Mouse (Mus musculus) heart, embryonic 15.5 days (tissue): ENCODE data around the gene Nck2. TPM values are rescaled to one million over a fixed set of nuclear protein-coding genes. Genes with fewer than 3 reads are reported as not detected.
A peak's percentile ranks its signal among the peaks of the same experiment; 100 is the strongest.
"Not testable (repeated sequence)": the region's sequence is repeated elsewhere in the genome, so short reads cannot be mapped to it uniquely, and the experiment has no call there.

ENCODE experiments used
- ATAC-seq: fragments of 200-750 bp; cut with Nextera tagmentation; replicated peaks from 2 replicates; pipeline ENCODE4 v1.8.0; 2017; ENCODE audit warnings: low read depth, moderate TSS enrichment; ENCODE audit not compliant: insufficient number of reproducible peaks, insufficient read depth, low FRiP score
- H3K27ac ChIP-seq: fragments of 300-500 bp; sonication (generic); 2 replicates; pipeline ENCODE4 v1.5.1; 2015; ENCODE audit warnings: mild to moderate bottlenecking, inconsistent platforms
- H3K27me3 ChIP-seq: fragments of 300-500 bp; sonication (generic); 2 replicates; pipeline ENCODE4 v1.6.1; 2015; ENCODE audit warnings: inconsistent platforms
- H3K36me3 ChIP-seq: fragments of 300-500 bp; sonication (generic); 2 replicates; pipeline ENCODE4 v1.6.1; 2015; ENCODE audit warnings: mild to moderate bottlenecking, inconsistent platforms
- H3K4me1 ChIP-seq: fragments of 300-500 bp; sonication (generic); replicated peaks from 2 replicates; pipeline ENCODE4 v1.6.1; 2015; ENCODE audit warnings: inconsistent platforms
- H3K4me2 ChIP-seq: fragments of 300-500 bp; sonication (generic); 2 replicates; pipeline ENCODE4 v1.6.1; 2015; ENCODE audit warnings: inconsistent platforms, mild to moderate bottlenecking, moderate library complexity
- H3K4me3 ChIP-seq: fragments of 300-500 bp; sonication (generic); 2 replicates; pipeline ENCODE4 v1.5.1; 2015; ENCODE audit warnings: mild to moderate bottlenecking, inconsistent platforms
- H3K9ac ChIP-seq: fragments of 300-500 bp; sonication (generic); 2 replicates; pipeline ENCODE4 v1.6.1; 2015; ENCODE audit warnings: mild to moderate bottlenecking, inconsistent platforms
- H3K9me3 ChIP-seq: fragments of 300-500 bp; sonication (generic); replicated peaks from 2 replicates; pipeline ENCODE4 v1.6.1; 2016; ENCODE audit warnings: inconsistent platforms
- WGBS: fragments of 180-500 bp; shearing (Covaris S2); methylation state at CpG from one replicate; pipeline ENCODE4 v1.1.7; 2015; ENCODE audit warnings: mixed read lengths; 5-methylcytosine and 5-hydroxymethylcytosine counted together
- polyA plus RNA-seq: library from polyadenylated mRNA; unstranded; fragments of >200 nt; fragmentation: Nextera tagmentation; extraction: Ambion mirVana; gene quantifications from 2 replicates; pipeline ENCODE4 v1.2.1, GENCODE M21; 2015

Gene Nck2
- polyA plus RNA-seq, 1 experiment from 2014 or later = 23.5 TPM

- Histone ChIP-seq H3K4me2 (no peak overlapping the region), H3K9ac (no peak overlapping the region), H3K36me3 (no peaks in the 10 kb centered on the region), H3K9me3 (no peaks in the 10 kb centered on the region), H3K27ac (no peak overlapping the region), H3K4me3 (no peak overlapping the region), H3K27me3 (no peaks in the 10 kb centered on the region), H3K4me1 (peaks cover 33% of the 10 kb centered on the region)
- WGBS = 85% methylated on average over 1 of the region's 1 CpGs
- ATAC-seq = no peak
Measured at GRCm38 (mm10) chr1:43529086-43529485, 84.7 kb downstream of the Nck2 start.

- 61% methylated on average over 7 of the region's 7 CpGs for WGBS
- Histone ChIP-seq H3K9me3 (no peaks in the 10 kb centered on the region), H3K4me2 (no peak overlapping the region), H3K27ac (peak overlapping the region; percentile 41; the same call in 1 of the 2 replicates), H3K9ac (no peak overlapping the region), H3K36me3 (no peaks in the 10 kb centered on the region), H3K27me3 (no peaks in the 10 kb centered on the region), H3K4me1 (peaks cover 45% of the 10 kb centered on the region), H3K4me3 (no peak overlapping the region)
- no peak for ATAC-seq
Measured at GRCm38 (mm10) chr1:43530295-43531020, 86.1 kb downstream of the Nck2 start.

DNA sequence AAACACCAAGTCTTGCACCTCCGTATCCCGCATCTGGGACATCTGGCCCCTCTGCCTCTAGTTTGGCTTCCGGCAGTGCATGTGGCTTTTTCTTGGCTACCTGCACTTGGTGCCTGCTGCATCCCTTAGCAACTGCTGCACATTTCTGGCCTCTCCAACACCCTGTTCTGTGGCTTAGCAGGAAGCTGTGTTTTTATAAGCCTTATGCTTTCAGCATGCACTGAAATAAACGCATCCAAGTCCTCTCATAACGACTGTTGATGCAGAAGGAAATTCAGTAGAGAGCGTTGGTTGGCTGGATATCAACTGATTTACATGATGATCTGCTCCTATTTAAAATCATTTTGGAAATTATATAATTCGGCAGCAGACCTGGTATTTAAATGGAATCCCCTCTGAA, 86.9 kb downstream of the Nck2 start:
- Histone ChIP-seq H3K4me2 (no peak overlapping the region), H3K27me3 (no peaks in the 10 kb centered on the region), H3K36me3 (no peaks in the 10 kb centered on the region), H3K9ac (no peak overlapping the region), H3K9me3 (no peaks in the 10 kb centered on the region), H3K4me1 (peaks cover 53% of the 10 kb centered on the region), H3K4me3 (no peak overlapping the region), H3K27ac (peak overlapping the region; percentile 41; the same call in 1 of the 2 replicates)
- no peak for ATAC-seq
- WGBS = 80% methylated on average over 7 of the region's 7 CpGs

GRCm38 (mm10) chr1:43532279-43532678, 87.9 kb downstream of the Nck2 start:
- Histone ChIP-seq H3K27me3 (no peaks in the 10 kb centered on the region), H3K9ac (no peak overlapping the region), H3K4me3 (no peak overlapping the region), H3K27ac (no peak overlapping the region), H3K9me3 (no peaks in the 10 kb centered on the region), H3K4me1 (peaks cover 53% of the 10 kb centered on the region), H3K4me2 (no peak overlapping the region), H3K36me3 (no peaks in the 10 kb centered on the region)
- ATAC-seq = no peak
- whole genome bisulfite sequencing = 37% methylated on average over 4 of the region's 4 CpGs

DNA sequence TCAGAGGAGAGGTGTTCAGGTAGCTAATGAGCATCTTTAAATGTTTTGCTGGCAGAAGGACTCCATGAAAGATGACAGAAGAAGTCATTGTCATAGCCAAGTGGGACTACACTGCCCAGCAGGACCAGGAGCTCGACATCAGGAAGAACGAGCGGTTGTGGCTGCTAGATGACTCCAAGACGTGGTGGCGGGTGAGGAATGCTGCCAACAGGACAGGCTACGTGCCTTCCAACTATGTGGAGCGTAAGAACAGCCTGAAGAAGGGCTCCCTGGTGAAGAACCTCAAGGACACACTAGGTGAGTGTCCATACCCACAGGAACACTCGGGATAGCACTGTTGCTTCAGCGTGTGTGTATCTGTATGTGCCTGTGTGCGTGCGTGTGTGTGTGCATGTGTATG, 89.1 kb downstream of the Nck2 start:
- Histone ChIP-seq H3K27ac (peak overlapping the region; percentile 76; the same call in 1 of the 2 replicates), H3K4me1 (peaks cover 62% of the 10 kb centered on the region)

DNA sequence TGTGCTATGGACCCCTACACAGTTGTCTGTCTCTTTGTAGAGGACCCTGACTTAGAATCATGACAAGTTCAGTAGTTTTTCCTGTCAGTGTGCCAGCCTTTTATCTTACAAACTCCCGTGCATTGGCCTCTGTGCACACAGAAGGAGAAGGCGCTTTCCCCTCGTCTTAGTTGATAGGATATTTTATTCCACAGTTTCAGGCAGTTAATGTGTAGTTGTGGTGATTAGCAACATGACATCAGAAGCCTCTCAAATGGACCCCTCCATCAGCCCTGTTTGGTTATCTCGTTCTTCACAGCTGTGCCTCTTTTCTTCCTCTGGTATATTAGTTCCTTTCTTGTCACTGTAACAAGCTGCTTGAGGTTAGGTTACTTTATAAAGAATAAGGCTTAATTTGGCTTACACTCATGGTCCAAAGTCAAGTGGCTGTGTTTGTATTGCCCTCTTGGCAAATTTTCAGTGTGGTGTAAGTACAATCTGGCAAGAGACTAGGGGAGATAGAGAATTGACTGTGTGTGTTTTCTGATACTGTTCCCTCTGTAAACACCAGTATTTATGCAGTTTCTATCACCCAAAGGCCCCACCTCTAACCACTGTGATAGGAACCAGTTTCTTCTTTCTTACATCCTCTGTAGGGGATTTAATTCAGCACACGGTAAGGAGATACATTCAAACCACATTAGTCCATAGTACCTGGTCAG, 89.8 kb downstream of the Nck2 start:
- 36% methylated on average over 5 of the region's 5 CpGs for WGBS
- no peak for ATAC-seq
- Histone ChIP-seq H3K4me2 (no peak overlapping the region), H3K4me1 (peaks cover 68% of the 10 kb centered on the region), H3K9ac (no peak overlapping the region), H3K27ac (peak overlapping the region; percentile 76; the same call in 1 of the 2 replicates), H3K36me3 (no peaks in the 10 kb centered on the region), H3K27me3 (no peaks in the 10 kb centered on the region), H3K9me3 (no peaks in the 10 kb centered on the region), H3K4me3 (no peak overlapping the region)

More for the DNA sequence above, 89.1 kb downstream of the Nck2 start:
- not testable (repeated sequence) for H3K4me2 ChIP-seq, ATAC-seq, H3K27me3 ChIP-seq, H3K4me3 ChIP-seq, H3K9me3 ChIP-seq, H3K36me3 ChIP-seq, H3K9ac ChIP-seq
- WGBS = 66% methylated on average over 11 of the region's 11 CpGs

DNA sequence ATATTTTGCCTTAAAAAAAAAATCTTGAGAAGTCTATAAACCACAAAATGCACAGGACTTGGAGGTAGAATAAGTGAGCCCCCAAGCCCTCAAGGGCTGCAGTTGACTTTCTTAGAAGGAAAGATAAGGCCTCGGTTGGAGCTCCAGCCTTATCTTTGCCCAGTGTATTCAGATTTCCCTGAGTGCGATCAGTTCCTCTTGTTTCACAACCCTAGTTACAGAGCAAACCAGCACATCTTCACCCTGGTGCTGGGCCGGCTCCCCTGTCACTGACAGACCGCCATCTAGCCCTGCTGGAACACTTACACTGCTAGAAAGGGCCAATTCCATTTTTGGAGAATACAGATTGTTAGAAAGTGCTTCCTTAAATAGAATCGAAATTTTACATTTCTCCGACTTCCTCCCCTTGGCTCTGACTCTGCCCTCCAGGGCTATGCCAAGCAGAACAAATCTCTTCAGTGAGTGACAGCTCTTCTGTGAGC, 91.2 kb downstream of the Nck2 start:
- no peaks in the 10 kb centered on the region for H3K27me3 ChIP-seq
- 33% methylated on average over 6 of the region's 6 CpGs for WGBS
- peak overlapping the region; percentile 76 for H3K27ac ChIP-seq
- H3K4me1 ChIP-seq = peaks cover 64% of the 10 kb centered on the region
- H3K9me3 ChIP-seq = no peaks in the 10 kb centered on the region
- 0 out of 2 replicates have a peak, but pooled peaks have one; percentile 40 for ATAC-seq
- H3K36me3 ChIP-seq = no peaks in the 10 kb centered on the region
- no peak overlapping the region for H3K4me3 ChIP-seq
- H3K9ac ChIP-seq = no peak overlapping the region
- peak overlapping the region; percentile 20; the same call in 1 of the 2 replicates for H3K4me2 ChIP-seq

- H3K4me1 ChIP-seq = peaks cover 57% of the 10 kb centered on the region
- no peak overlapping the region for H3K4me3 ChIP-seq
- 73% methylated on average over 2 of the region's 2 CpGs for WGBS
- H3K4me2 ChIP-seq = no peak overlapping the region
- no peaks in the 10 kb centered on the region for H3K27me3 ChIP-seq
- no peaks in the 10 kb centered on the region for H3K9me3 ChIP-seq
- H3K9ac ChIP-seq = no peak overlapping the region
- peak overlapping the region; percentile 76; the same call in 1 of the 2 replicates for H3K27ac ChIP-seq
- no peaks in the 10 kb centered on the region for H3K36me3 ChIP-seq
- ATAC-seq = no peak
Measured at GRCm38 (mm10) chr1:43536266-43536665, 91.9 kb downstream of the Nck2 start.

DNA sequence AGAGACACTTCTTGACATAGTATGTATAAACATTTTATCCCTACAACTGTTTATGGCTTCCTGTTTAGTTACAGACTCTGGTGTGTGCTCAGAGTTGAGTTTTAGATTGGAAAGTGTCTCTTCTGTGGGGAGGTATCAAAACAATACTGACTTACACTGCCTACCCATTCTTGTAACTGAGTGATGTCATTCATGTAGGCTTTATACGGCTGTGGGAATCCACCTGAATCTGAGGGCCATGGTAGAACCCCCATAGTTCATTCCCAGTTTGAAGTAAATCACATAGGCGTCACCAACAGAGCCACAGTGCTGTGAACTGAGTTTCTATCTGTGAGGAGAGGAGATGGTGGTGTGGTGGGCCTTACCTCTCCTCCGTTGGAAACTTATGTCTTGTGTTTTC, 92.6 kb downstream of the Nck2 start:
- ATAC-seq = no peak
- H3K4me1 ChIP-seq = peaks cover 53% of the 10 kb centered on the region
- no peaks in the 10 kb centered on the region for H3K27me3 ChIP-seq

GRCm38 (mm10) chr1:43537496-43537895, 93.1 kb downstream of the Nck2 start:
- Histone ChIP-seq H3K4me1 (peaks cover 48% of the 10 kb centered on the region), H3K36me3 (no peaks in the 10 kb centered on the region)

More for the DNA sequence above, 92.6 kb downstream of the Nck2 start:
- H3K36me3 ChIP-seq = no peaks in the 10 kb centered on the region
- H3K4me3 ChIP-seq = no peak overlapping the region
- no peak overlapping the region for H3K4me2 ChIP-seq
- no peak overlapping the region for H3K27ac ChIP-seq
- WGBS = 85% methylated on average over 3 of the region's 3 CpGs
- no peak overlapping the region for H3K9ac ChIP-seq
- no peaks in the 10 kb centered on the region for H3K9me3 ChIP-seq

GRCm38 (mm10) chr1:43538716-43539115, 94.3 kb downstream of the Nck2 start:
- no peak for ATAC-seq
- Histone ChIP-seq H3K4me1 (peaks cover 39% of the 10 kb centered on the region), H3K4me2 (no peak overlapping the region), H3K36me3 (no peaks in the 10 kb centered on the region), H3K4me3 (no peak overlapping the region), H3K27me3 (no peaks in the 10 kb centered on the region), H3K9ac (no peak overlapping the region), H3K27ac (peak overlapping the region; percentile 54; the same call in 1 of the 2 replicates), H3K9me3 (no peaks in the 10 kb centered on the region)
- WGBS = 46% methylated on average over 2 of the region's 2 CpGs

More at GRCm38 (mm10) chr1:43537496-43537895, 93.1 kb downstream of the Nck2 start:
- H3K27ac ChIP-seq = peak overlapping the region; percentile 54; the same call in 1 of the 2 replicates
- H3K27me3 ChIP-seq = no peaks in the 10 kb centered on the region
- no peak overlapping the region for H3K4me2 ChIP-seq
- no peak for ATAC-seq
- no peak overlapping the region for H3K4me3 ChIP-seq
- no peaks in the 10 kb centered on the region for H3K9me3 ChIP-seq
- H3K9ac ChIP-seq = no peak overlapping the region
